Mouse (Mus musculus): ENCODE results near the gene Dok7.
A peak's percentile ranks its signal among the peaks of the same experiment; 100 is the strongest.

The Dok7 gene

DNA sequence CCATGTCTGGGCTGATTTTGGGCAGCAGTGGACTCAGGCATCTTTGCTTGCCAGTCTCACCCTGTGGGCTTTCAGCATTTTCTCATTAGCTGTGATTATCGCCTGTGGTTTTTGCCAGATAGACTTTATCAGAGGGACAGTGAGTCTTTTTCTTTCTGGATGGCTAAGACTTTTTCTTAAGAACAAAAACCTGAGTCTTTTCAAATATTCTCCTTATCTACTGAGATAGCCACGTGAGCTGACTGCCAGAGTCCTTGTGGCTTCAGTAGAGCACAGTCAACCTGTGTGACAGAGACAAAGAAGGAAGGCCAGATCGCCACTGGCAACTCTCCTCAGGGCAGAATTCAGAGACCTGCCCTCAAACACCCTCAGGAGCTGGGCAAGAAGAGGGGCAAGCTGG lies 61.1 kb downstream of the Dok7 start:
- no peak for DNase-seq (ENCODE audit: low spot score)

DNA sequence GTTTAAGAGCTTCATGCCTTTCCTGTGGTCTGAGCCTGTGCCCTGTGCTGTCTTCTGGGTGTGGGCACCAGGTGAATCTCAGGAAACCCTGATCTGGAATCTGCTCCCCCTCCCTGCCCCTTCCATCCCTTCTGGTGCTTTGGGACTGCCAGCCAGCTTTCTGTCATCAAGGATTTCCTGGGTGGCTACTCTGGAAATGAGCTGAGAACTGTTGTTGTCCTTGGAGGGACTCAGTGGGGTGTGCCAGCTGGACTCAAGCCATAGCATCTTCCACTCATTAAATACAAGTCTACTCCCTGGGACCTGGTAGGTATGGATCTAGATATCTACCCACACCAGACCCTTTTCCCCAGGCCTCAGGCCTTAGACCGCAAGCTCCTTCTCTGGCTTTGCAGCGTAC lies 61.9 kb downstream of the Dok7 start:
- DNase-seq (ENCODE audit: low spot score), result no peak

DNA sequence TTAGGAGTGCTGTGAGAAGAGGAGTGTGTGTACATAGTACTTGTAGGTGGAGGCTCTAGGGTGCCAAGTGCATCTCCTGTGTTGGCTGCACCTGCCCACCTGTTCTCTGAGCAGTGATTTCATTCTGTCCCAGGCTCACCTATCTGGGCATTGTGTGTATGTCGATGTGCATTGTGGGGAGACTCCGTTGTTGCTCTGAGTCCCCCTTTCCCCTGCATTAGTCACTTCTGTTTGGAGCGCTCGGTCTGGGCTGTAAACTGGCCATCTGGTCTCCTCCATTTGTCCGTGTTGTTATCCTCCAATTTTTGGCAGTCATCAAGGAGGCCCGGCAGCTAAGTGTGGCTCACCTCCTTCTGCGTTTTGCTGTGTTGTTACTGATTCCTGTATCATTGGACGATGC lies 63.5 kb downstream of the Dok7 start:
- DNase-seq (ENCODE audit: low spot score), result no peak

DNA sequence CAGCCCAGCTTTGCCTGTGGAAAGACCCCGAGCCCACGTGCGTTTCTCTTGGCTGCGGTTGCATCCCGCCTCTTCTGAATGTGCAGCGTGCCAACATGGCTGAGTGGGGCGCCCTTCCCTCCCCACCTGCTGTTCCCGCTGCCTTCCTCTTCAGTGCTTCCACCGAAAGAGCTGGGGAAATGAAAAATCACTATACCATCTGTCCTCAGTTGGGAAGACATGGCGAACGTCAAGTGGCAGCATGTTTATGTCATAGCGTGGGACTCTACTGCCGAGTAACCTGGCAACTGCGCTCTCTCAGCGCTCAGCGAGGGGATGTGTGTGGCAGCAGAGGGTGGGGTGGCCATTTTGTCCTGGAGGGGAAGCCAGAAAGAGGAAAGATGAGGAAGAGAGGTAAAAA lies 72.6 kb downstream of the Dok7 start:
- DNase-seq (ENCODE audit: low spot score), result no peak

DNA sequence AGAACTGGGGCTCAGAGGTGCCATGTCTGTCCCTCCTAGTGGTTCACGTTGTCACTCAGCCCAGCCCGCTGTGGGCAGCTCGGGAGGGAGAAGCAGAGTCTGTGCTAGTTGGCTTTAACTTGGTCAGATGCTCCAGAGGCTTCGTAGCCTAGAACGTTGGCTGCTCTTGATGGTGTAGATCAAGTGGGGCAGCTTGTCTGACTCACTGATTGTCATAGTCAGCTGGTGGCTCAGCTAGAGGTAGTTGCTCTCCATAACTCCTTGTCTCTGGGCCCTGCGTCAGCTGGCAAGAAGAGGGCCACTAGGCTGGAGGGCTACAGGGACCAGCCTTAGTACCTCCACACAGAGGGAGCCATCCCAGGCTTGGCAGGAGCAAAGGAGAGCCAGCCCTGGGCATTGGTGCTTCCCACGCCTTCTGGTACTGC lies 73.2 kb downstream of the Dok7 start:
- DNase-seq (ENCODE audit: low spot score), result no peak

DNA sequence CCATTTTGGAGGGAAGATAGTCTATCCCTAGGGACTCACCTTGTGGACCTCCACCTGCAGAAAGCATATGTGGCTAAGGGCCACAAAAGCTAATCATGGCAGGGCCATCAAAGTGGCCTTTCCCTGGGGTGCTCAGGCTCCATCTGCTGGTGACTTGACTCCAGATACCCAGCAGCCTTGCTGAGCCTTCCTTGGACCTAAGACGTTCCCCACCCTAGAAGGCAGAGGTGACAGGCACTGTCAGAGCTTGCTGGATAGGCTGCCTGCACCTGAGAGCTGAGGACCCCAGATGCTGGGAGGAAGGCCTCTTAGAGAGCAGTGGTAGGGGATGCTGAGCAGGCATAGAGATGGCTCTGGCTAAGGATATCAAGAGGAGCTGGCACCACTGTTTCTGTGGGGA lies 74.7 kb downstream of the Dok7 start:
- no peak for DNase-seq (ENCODE audit: low spot score)

DNA sequence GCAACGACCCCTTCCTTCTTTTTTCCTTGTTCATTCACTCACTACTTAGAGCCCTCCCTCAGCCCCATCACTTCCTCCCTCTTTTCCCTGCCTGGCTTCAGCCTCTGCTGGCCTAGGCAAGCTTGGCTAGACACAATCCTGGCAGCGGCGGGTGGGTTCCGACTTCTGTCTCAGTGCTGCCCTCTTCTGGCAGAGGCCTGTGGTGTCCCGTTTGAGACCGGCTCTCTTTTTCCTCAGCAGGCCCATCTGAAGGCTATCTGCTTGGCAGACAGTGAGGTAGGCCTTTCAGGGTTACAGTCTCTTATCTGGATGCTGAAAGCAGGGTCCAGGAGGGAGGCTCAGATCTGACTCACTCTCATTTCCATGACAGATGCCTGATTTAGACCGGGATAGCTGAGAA lies 75.2 kb downstream of the Dok7 start:
- peak; percentile 88 for DNase-seq (ENCODE audit: low spot score)

DNA sequence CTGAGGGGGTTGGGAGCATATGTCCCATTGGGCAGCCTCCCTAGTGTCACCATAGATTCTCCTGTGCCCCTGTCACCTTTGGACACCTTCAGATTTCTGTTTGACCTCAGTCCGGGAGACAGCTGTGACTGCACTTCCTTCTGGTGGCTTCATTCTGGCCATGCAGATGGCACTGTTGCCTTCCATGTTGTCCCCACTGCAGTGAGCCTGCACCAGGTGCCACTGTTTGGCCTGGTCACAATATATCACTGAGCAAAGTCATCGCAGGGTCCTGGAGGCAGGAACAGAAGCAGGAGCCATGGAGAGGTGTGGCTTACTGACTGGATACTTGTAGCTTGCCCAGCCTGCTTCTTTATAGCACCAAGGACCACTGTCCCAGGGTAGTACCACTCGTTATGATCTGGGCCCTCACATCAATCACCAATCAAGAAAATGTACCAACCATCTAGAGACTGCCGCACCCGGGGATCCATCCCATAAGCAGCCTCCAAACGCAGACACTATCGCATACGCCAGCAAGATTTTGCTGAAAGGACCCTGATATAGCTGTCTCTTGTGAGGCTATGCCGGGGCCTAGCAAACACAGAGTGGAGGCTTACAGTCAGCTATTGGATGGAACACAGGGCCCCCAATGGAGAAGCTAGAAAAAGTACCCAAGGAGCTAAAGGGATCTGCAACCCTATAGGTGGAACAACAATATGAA lies 75.9 kb downstream of the Dok7 start:
- DNase-seq (ENCODE audit: low spot score), result no peak

DNA sequence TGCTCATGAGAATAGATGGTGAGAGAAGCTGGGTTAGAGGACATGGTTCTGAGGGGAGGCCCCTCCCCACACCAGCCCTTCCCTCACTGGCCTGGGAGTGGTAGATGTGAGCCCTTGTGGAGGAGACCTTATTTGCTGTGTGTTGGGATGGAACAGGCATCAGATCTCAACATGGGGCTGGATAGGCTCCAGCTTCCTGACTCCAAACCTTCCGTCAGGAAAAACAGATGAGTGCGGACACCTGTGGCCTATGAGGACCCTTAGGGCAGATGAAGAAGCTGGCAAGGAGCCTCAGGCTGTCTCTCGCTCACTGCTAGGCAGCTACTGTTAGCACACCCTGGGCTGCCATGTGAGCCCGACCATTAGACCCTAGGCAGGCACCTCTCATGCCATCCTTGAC lies 76.9 kb downstream of the Dok7 start:
- no peak for DNase-seq (ENCODE audit: low spot score)

DNA sequence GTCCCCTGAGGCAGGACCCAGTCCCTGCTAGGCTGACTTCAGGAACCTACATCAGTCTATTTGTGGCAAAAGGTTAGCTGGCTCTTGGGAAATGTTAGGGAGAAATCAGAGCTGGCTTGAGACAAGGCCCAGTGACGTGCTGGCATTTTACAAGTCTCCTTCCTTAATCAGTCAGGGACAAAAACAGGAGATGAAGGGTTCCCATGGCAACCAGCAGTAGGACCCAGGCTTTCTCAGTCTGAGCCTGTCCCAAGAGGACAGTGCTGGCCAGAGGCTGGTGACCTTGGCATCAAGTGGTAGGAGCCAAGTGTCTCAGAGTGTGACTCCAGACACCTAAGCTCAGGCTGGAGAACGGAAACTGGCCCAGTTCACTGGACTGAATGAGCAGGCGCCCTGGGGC lies 77.7 kb downstream of the Dok7 start:
- DNase-seq (ENCODE audit: low spot score), result no peak

DNA sequence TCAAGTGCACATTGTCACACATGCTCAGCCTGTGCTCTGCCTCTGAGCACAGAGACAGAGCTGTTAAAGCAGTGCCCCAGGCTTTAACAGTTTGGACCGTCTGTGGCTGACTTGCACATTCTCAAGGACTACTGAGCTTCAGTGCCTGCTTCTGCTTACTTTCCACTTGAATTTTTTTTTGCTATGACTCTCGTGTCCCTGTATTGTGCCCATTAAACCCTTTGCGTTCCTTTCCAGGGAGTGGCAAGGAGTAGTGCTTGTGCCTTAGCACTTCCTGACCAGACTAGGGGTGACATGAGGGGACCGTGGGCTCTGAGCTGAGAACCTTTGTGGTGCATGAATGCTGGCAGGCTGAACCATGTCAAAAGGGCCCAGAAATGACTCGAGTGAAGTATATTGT lies 79.3 kb downstream of the Dok7 start:
- DNase-seq (ENCODE audit: low spot score), result no peak

Measured in embryo, embryonic 10 days (tissue).